Mouse (Mus musculus): ENCODE measurements around the gene Gm49425.

- TF ChIP-seq CTCF (IDR thresholded peaks at IDR 0.05; ENCODE audit: low read depth) = no peak
- TF ChIP-seq EP300 (optimal IDR thresholded peaks at IDR 0.05) = no peak
Measured at GRCm38 (mm10) chr15:101544478-101544877, 27.4 kb upstream of the Gm49425 start.
